Mouse (Mus musculus) G1E-ER4 (cell line): ENCODE measurements around the gene Fbxw19. TPM values are rescaled to one million over a fixed set of nuclear protein-coding genes. Genes with fewer than 3 reads are reported as not detected.
"Not testable (repeated sequence)": the region's sequence is repeated elsewhere in the genome, so short reads cannot be mapped to it uniquely, and the experiment has no call there.

Source experiments
- GATA1 ChIP-seq: IDR thresholded peaks from one replicate; pipeline ENCODE4 v1.8.0; 2012; ENCODE audit warnings: low read length, inconsistent platforms
- polyA plus RNA-seq: library from polyadenylated mRNA; stranded (reverse); fragments of >175 nt; gene quantifications from 2 replicates; pipeline ENCODE4 v1.2.3, GENCODE M21; 2012

The Fbxw19 gene
- polyA plus RNA-seq = not detected in 2 replicates

DNA sequence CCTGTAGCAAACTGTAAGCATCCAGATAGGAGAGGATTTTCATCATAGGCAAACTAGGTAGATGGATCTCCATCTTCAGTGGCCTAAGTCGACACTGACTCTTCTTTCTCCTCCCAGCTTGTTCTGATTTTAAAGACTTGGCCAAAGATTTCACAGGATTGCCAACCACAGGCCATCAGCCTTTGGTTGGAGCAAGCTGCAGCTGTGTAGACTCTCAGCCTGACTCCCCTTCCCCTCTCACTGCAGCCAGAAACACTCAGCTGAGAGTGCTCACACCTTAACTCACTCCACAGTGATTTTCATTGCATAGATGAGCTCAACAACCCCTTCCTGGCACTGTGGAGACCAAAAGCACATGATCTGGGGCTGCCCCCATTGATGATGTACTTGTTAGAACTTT is at the start of gene Fbxw19:
Gene Fbxw19 (minus strand): TSS at position 101 of the 400 bp plus-strand sequence.
- TF ChIP-seq GATA1 = not testable (repeated sequence)

DNA sequence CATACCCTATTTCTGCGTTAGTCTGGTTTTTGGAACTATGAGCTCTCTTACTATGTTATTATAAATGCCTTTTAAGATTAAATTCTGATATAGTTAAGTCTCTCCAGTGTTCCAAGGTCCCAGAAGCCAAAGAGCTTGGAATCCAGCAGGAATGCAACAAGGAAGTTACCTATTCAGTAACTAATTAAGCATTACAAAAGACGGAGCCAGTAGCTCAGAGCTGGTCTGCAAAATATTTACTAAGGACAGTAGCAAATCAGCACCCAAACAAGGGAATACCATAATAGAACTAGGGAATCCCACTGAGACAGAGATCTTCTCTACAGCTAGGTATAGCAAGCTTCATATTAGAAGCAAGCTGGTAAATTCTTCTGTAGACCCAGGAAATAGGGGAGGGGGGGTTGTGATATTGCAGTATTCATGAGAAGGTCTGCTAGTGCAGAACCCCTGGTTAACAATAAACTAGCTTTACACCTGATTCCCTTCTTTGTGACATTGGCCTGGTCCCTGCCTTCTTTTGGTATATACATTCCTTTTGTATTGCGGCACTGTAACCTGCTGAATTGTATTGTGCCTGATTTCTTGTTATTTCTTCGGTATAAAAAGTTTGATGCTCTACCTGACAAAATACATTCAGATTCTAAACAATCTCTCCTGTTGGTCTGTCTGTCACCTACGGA is 27.9 kb upstream of the Fbxw19 start:
- no peak for TF ChIP-seq GATA1

DNA sequence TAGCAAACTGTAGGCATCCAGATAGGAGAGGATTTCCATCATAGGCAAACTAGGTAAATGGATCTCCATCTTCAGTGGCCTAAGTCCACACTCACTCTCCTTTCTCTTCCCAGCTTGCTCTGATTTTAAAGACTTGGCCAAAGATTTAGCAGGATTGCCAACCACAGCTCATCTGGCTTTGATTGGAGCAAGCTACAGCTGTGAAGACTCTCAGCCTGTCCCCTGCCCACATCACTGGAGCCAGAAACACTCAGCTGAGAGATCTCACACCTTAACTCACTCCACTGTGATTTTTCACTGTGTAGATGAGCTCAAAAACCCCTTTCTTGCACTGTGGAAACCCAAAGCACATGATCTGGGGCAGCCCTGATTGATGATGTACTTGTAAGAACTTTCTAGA is 46.6 kb downstream of the Fbxw19 start, which contains the start of gene Fbxw16:
Gene Fbxw16 (minus strand): TSS at position 101 of the 400 bp plus-strand sequence.
- TF ChIP-seq GATA1 = no peak

DNA sequence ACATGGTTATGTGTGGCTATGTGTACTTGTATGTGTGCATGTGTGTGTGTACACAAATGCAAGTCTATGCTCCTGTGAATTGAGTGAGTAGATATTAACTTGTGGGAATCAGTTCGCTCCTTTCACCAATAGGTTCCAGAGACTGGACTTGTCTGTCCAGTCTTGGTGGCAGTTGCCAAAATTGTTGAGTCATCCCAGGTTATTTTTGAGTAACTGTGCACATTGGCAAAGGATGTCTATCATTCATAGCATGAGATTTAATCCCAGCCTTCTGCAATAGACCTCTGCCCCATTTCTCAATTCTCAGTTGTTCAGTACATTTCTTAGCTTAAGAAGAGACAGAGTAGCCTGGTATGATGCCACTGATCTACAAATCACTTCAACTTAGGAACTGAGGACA is 62.7 kb downstream of the Fbxw19 start:
- no peak for TF ChIP-seq GATA1

Other genes starting within 250 kb of the Fbxw19 start
- gene Fbxw14, start 208.2 kb downstream of the Fbxw19 start, polyA plus RNA-seq = not detected in 2 replicates
- gene Fbxw28, start 156.2 kb downstream of the Fbxw19 start, polyA plus RNA-seq = not detected in 2 replicates
- gene Fbxw22, start 91.6 kb downstream of the Fbxw19 start, polyA plus RNA-seq = not detected in 2 replicates
- not detected in 2 replicates for gene Fbxw16, start 46.7 kb downstream of the Fbxw19 start, polyA plus RNA-seq
- not detected in 2 replicates for gene Fbxw15, start 72.4 kb upstream of the Fbxw19 start, polyA plus RNA-seq
- not detected in 2 replicates for gene Fbxw24, start 130.2 kb upstream of the Fbxw19 start, polyA plus RNA-seq
- not detected in 2 replicates for gene Fbxw25, start 168.8 kb upstream of the Fbxw19 start, polyA plus RNA-seq
- not detected in 2 replicates for gene Fbxw18, start 206.8 kb upstream of the Fbxw19 start, polyA plus RNA-seq